Comparison of ENCODE assay signal across 23 mouse cellular contexts in genomic region chr8:48672471-48672870, GRCm38 (mm10).
A peak's percentile ranks its signal among the peaks of the same experiment; 100 is the strongest.
DNase-seq lines count a peak whose midpoint lies in the region; ATAC-seq lines count a peak whose summit lies in the region.
"Had no signal": no experiment of that assay in that cellular context is flagged by ENCODE, and none has a peak within 500 bp of the region (broad histone marks: within the 10 kb centered on the region; RNA-seq: fewer than 3 reads in every experiment).

No protein-coding gene starts in this region.

- WGBS in embryonic facial prominence, embryonic 15.5 days = 69% methylated on average over 11 of the region's 11 CpGs

- no peak overlapping the region for H3K9ac ChIP-seq in embryonic facial prominence, embryonic 15.5 days
- H3K9ac ChIP-seq: embryonic facial prominence, embryonic 12.5 days; hindbrain, embryonic 12.5 days; intestine, embryonic 15.5 days; kidney, embryonic 15.5 days; limb, embryonic 13.5 days; liver, embryonic 15.5 days; neural tube, embryonic 15.5 days had no signal

- peak overlapping the region; percentile 48; the same call in 1 of the 2 replicates for H3K27ac ChIP-seq in embryonic facial prominence, embryonic 15.5 days (replicated peaks)
- H3K27ac ChIP-seq: embryonic facial prominence, embryonic 12.5 days; hindbrain, embryonic 12.5 days; intestine, embryonic 15.5 days; kidney, embryonic 15.5 days; layer of hippocampus, adult 2 months; limb, embryonic 13.5 days; liver, embryonic 15.5 days; neural tube, embryonic 15.5 days had no signal

- no peaks in the 10 kb centered on the region for H3K36me3 ChIP-seq in embryonic facial prominence, embryonic 15.5 days
- H3K36me3 ChIP-seq: embryonic facial prominence, embryonic 12.5 days; G1E; hindbrain, embryonic 12.5 days; intestine, embryonic 15.5 days; kidney, embryonic 15.5 days; limb, embryonic 13.5 days; liver, embryonic 15.5 days; neural tube, embryonic 15.5 days had no signal

- H3K4me2 ChIP-seq in embryonic facial prominence, embryonic 15.5 days (replicated peaks) = no peak overlapping the region
- H3K4me2 ChIP-seq: embryonic facial prominence, embryonic 12.5 days; hindbrain, embryonic 12.5 days; intestine, embryonic 15.5 days; kidney, embryonic 15.5 days; limb, embryonic 13.5 days; liver, embryonic 15.5 days; neural tube, embryonic 15.5 days had no signal

- H3K4me3 ChIP-seq in embryonic facial prominence, embryonic 15.5 days (replicated peaks) = no peak overlapping the region
- H3K4me3 ChIP-seq: embryonic facial prominence, embryonic 12.5 days; hindbrain, embryonic 12.5 days; intestine, embryonic 15.5 days; kidney, embryonic 15.5 days; layer of hippocampus, adult 2 months; limb, embryonic 13.5 days; liver, embryonic 15.5 days; myocyte; neural tube, embryonic 15.5 days had no signal

- peak; percentile 32 for DNase-seq in layer of hippocampus, adult 11-12 months (ENCODE audit: low spot score)
- no peak for DNase-seq in layer of hippocampus, adult 9-10 months (ENCODE audit: low spot score)
- peak; percentile 28 to 58 for DNase-seq in frontal cortex, postnatal 36 days (ENCODE audit: low spot score in 2 of 2)
- DNase-seq in right cerebral cortex, postnatal 14 days = peak; percentile 15
- DNase-seq in MN1 (ENCODE audit: low spot score) = no peak
- DNase-seq: cerebellum, adult 2 months; gastrocnemius, postnatal 14 days; midbrain, embryonic 14.5 days; thymus, postnatal 25 days had no signal

- no peak for ATAC-seq in embryonic facial prominence, embryonic 15.5 days (ENCODE audit: insufficient number of reproducible peaks, low FRiP score, low TSS enrichment, low read depth)
- ATAC-seq in megakaryocyte progenitor cell, adult 5-6 weeks (replicated peaks; ENCODE audit: poor library complexity) = no peak
- ATAC-seq: CD4-positive, CD25-positive, alpha-beta regulatory T cell, adult 4 months; intestine, embryonic 15.5 days; lung, postnatal 0 days had no signal

- H3K4me1 ChIP-seq in embryonic facial prominence, embryonic 15.5 days = peaks cover 8% of the 10 kb centered on the region; the same call in 1 of the 2 replicates
- H3K4me1 ChIP-seq: hindbrain, embryonic 12.5 days; intestine, embryonic 15.5 days; liver, embryonic 15.5 days had no signal

- H3K27me3 ChIP-seq in embryonic facial prominence, embryonic 15.5 days = no peaks in the 10 kb centered on the region
- H3K27me3 ChIP-seq: embryonic facial prominence, embryonic 12.5 days; hindbrain, embryonic 12.5 days; intestine, embryonic 15.5 days; kidney, embryonic 15.5 days; liver, embryonic 15.5 days; neural tube, embryonic 15.5 days had no signal

- H3K9me3 ChIP-seq in embryonic facial prominence, embryonic 15.5 days (replicated peaks) = no peaks in the 10 kb centered on the region
- H3K9me3 ChIP-seq: embryonic facial prominence, embryonic 12.5 days; hindbrain, embryonic 12.5 days; intestine, embryonic 15.5 days; kidney, embryonic 15.5 days; limb, embryonic 13.5 days; liver, embryonic 15.5 days; neural tube, embryonic 15.5 days had no signal

Comparison
In these comparisons a context has a peak if more than half of its experiments do, and no peak if none do; other contexts are left out.
1. DNase-seq: peak in layer of hippocampus, adult 11-12 months (single experiment), frontal cortex, postnatal 36 days (2 of 2) and right cerebral cortex, postnatal 14 days (single experiment); none in layer of hippocampus, adult 9-10 months (single experiment) and MN1 (single experiment).